Mouse (Mus musculus): ENCODE results near the gene Clpx.
"Not testable (repeated sequence)": the region's sequence is repeated elsewhere in the genome, so short reads cannot be mapped to it uniquely, and the experiment has no call there.

The Clpx gene

GRCm38 (mm10) chr9:65293973-65294715 is at the start of gene Clpx:
Gene Clpx (plus strand): TSS chr9:65294260.
- DNase-seq (ENCODE audit: low read depth, low spot score), result peak; percentile 99

GRCm38 (mm10) chr9:65247502-65248376 is 46.3 kb upstream of the Clpx start:
- no peak for DNase-seq (ENCODE audit: low read depth, low spot score)

- no peak for DNase-seq (ENCODE audit: low read depth, low spot score)
Measured at GRCm38 (mm10) chr9:65248377-65248690, 45.7 kb upstream of the Clpx start.

GRCm38 (mm10) chr9:65252026-65252425 is 42.0 kb upstream of the Clpx start:
- no peak for DNase-seq (ENCODE audit: low read depth, low spot score)

GRCm38 (mm10) chr9:65255906-65256600 is 38.0 kb upstream of the Clpx start:
- DNase-seq (ENCODE audit: low read depth, low spot score), result no peak

GRCm38 (mm10) chr9:65257218-65257910 is 36.7 kb upstream of the Clpx start:
- DNase-seq (ENCODE audit: low read depth, low spot score), result no peak

GRCm38 (mm10) chr9:65259366-65259765 is 34.7 kb upstream of the Clpx start:
- DNase-seq (ENCODE audit: low read depth, low spot score), result no peak

GRCm38 (mm10) chr9:65261591-65262230 is 32.3 kb upstream of the Clpx start:
- peak; percentile 74 for DNase-seq (ENCODE audit: low read depth, low spot score)

GRCm38 (mm10) chr9:65262641-65263120 is 31.4 kb upstream of the Clpx start:
- DNase-seq (ENCODE audit: low read depth, low spot score), result no peak

GRCm38 (mm10) chr9:65264959-65265358 is 29.1 kb upstream of the Clpx start, which contains the start of gene Cilp:
Gene Cilp (plus strand): TSS chr9:65265180.
- no peak for DNase-seq (ENCODE audit: low read depth, low spot score)

- DNase-seq (ENCODE audit: low read depth, low spot score), result no peak
Measured at GRCm38 (mm10) chr9:65267742-65268515, 26.1 kb upstream of the Clpx start.

- DNase-seq (ENCODE audit: low read depth, low spot score), result no peak
Measured at GRCm38 (mm10) chr9:65273048-65273809, 20.8 kb upstream of the Clpx start.

GRCm38 (mm10) chr9:65273873-65274272 is 20.2 kb upstream of the Clpx start:
- DNase-seq (ENCODE audit: low read depth, low spot score), result no peak

- DNase-seq (ENCODE audit: low read depth, low spot score), result not testable (repeated sequence)
Measured at GRCm38 (mm10) chr9:65274851-65275250, 19.2 kb upstream of the Clpx start.

- DNase-seq (ENCODE audit: low read depth, low spot score), result no peak
Measured at GRCm38 (mm10) chr9:65275810-65276530, 18.1 kb upstream of the Clpx start.

- DNase-seq (ENCODE audit: low read depth, low spot score), result peak; percentile 52
Measured at GRCm38 (mm10) chr9:65281536-65282151, 12.4 kb upstream of the Clpx start.

- DNase-seq (ENCODE audit: low read depth, low spot score), result no peak
Measured at GRCm38 (mm10) chr9:65283301-65283700, 10.8 kb upstream of the Clpx start.

GRCm38 (mm10) chr9:65288252-65288651 is 5.8 kb upstream of the Clpx start:
- DNase-seq (ENCODE audit: low read depth, low spot score), result not testable (repeated sequence)

Measured in skeletal muscle tissue, adult 2 months (tissue).